Mouse (Mus musculus) megakaryocyte progenitor cell, adult 5-6 weeks (primary cell): ENCODE results near the gene Slc22a8. TPM values are rescaled to one million over a fixed set of nuclear protein-coding genes. Genes with fewer than 3 reads are reported as not detected.
A peak's percentile ranks its signal among the peaks of the same experiment; 100 is the strongest.

Experiments used
- ATAC-seq: replicated peaks from 2 replicates; pipeline ENCODE4 v1.8.0; 2016; ENCODE audit warnings: mild to moderate bottlenecking, moderate TSS enrichment, inconsistent platforms; ENCODE audit not compliant: poor library complexity
- total RNA-seq, 2 experiments: library from RNA; stranded (forward) in 1 of 2; stranded (reverse) in 1 of 2; fragments of 157-497, 149-512 nt in 1 of 2; fragments of 200-1000 nt in 1 of 2; gene quantifications; 2 replicates each; pipeline versions ENCODE4 v1.2.3 to v1.2.4; 2015 to 2017

Gene Slc22a8
- total RNA-seq (2015): not detected in 2 replicates
- total RNA-seq (2017): not detected in 2 replicates

GRCm38 (mm10) chr19:8590954-8591353 is at the start of gene Slc22a8:
Slc22a8 (plus strand) TSS chr19:8591254.
- no peak for ATAC-seq

GRCm38 (mm10) chr19:8558897-8559296 is 32.2 kb upstream of the Slc22a8 start:
- peak; percentile 74 for ATAC-seq

- ATAC-seq: no peak
Observed at GRCm38 (mm10) chr19:8564021-8564420, 27.0 kb upstream of the Slc22a8 start.

- no peak for ATAC-seq
Observed at GRCm38 (mm10) chr19:8564469-8564868, 26.6 kb upstream of the Slc22a8 start.

- no peak for ATAC-seq
Observed at GRCm38 (mm10) chr19:8565262-8565661, 25.8 kb upstream of the Slc22a8 start.

GRCm38 (mm10) chr19:8565985-8566384 is 25.1 kb upstream of the Slc22a8 start:
- ATAC-seq: no peak

- peak; percentile 69 for ATAC-seq
Observed at GRCm38 (mm10) chr19:8567104-8567880, 23.8 kb upstream of the Slc22a8 start.

GRCm38 (mm10) chr19:8569453-8569863 is 21.6 kb upstream of the Slc22a8 start:
- ATAC-seq: peak; percentile 52

GRCm38 (mm10) chr19:8570341-8571040 is 20.6 kb upstream of the Slc22a8 start:
- ATAC-seq: no peak

GRCm38 (mm10) chr19:8571746-8572145 is 19.3 kb upstream of the Slc22a8 start:
- peak; percentile 47 for ATAC-seq

- ATAC-seq: peak; percentile 62
Observed at GRCm38 (mm10) chr19:8572485-8572884, 18.6 kb upstream of the Slc22a8 start.

- no peak for ATAC-seq
Observed at GRCm38 (mm10) chr19:8577432-8577831, 13.6 kb upstream of the Slc22a8 start.

GRCm38 (mm10) chr19:8578293-8578969 is 12.6 kb upstream of the Slc22a8 start:
- ATAC-seq: peak; percentile 97

GRCm38 (mm10) chr19:8578970-8579342 is 12.1 kb upstream of the Slc22a8 start:
- no peak for ATAC-seq

- ATAC-seq: no peak
Observed at GRCm38 (mm10) chr19:8585298-8585697, 5.8 kb upstream of the Slc22a8 start.

- no peak for ATAC-seq
Observed at GRCm38 (mm10) chr19:8585899-8586298, 5.2 kb upstream of the Slc22a8 start.

GRCm38 (mm10) chr19:8586350-8586749 is 4.7 kb upstream of the Slc22a8 start:
- no peak for ATAC-seq

- ATAC-seq: no peak
Observed at GRCm38 (mm10) chr19:8587315-8587714, 3.7 kb upstream of the Slc22a8 start.

- ATAC-seq: peak; percentile 94
Observed at GRCm38 (mm10) chr19:8592155-8592554, 1.1 kb downstream of the Slc22a8 start.

GRCm38 (mm10) chr19:8592873-8593408 is 1.9 kb downstream of the Slc22a8 start:
- ATAC-seq: no peak

- no peak for ATAC-seq
Observed at GRCm38 (mm10) chr19:8593833-8594232, 2.8 kb downstream of the Slc22a8 start.
